Mouse (Mus musculus): ENCODE measurements at regions not wholly inside any gene's neighbourhood (a gene's known extent, or its start where the extent isn't known, plus 50 kb on each side); places are given as distances from the start of the nearest gene placed in this dataset.

GRCm38 (mm10) chr10:45983671-45984335 is 406.2 kb downstream of the Hace1 start:
- DNase-seq: no peak

- no peak for DNase-seq
These were observed 408.7 kb downstream of the Hace1 start for GRCm38 (mm10) chr10:45986341-45986740.

- no peak for DNase-seq
These were observed 428.7 kb downstream of the Hace1 start for GRCm38 (mm10) chr10:46006319-46006718.

- no peak for DNase-seq
These were observed 434.4 kb downstream of the Hace1 start for GRCm38 (mm10) chr10:46011916-46012596.

GRCm38 (mm10) chr10:46012599-46012998 is 435.0 kb downstream of the Hace1 start:
- DNase-seq: no peak

GRCm38 (mm10) chr10:46016295-46016694 is 438.7 kb downstream of the Hace1 start:
- DNase-seq: no peak

- no peak for DNase-seq
These were observed 468.0 kb downstream of the Hace1 start for GRCm38 (mm10) chr10:46045474-46046093.

- DNase-seq: no peak
These were observed 468.6 kb downstream of the Hace1 start for GRCm38 (mm10) chr10:46046094-46046749.

GRCm38 (mm10) chr10:46046890-46047414 is 469.3 kb downstream of the Hace1 start:
- DNase-seq: no peak

GRCm38 (mm10) chr10:46047591-46047990 is 470.0 kb downstream of the Hace1 start:
- no peak for DNase-seq

GRCm38 (mm10) chr10:46057362-46058198 is 480.0 kb downstream of the Hace1 start:
- no peak for DNase-seq

- no peak for DNase-seq
These were observed 480.5 kb downstream of the Hace1 start for GRCm38 (mm10) chr10:46058199-46058472.

GRCm38 (mm10) chr10:46059285-46059684 is 481.7 kb downstream of the Hace1 start:
- no peak for DNase-seq

- DNase-seq: no peak
These were observed 486.2 kb downstream of the Hace1 start for GRCm38 (mm10) chr10:46063831-46064230.

GRCm38 (mm10) chr10:46070766-46071165 is 493.1 kb downstream of the Hace1 start:
- DNase-seq: no peak

GRCm38 (mm10) chr10:46071220-46071619 is 493.6 kb downstream of the Hace1 start:
- no peak for DNase-seq

GRCm38 (mm10) chr10:46071810-46072549 is 494.4 kb downstream of the Hace1 start:
- no peak for DNase-seq

GRCm38 (mm10) chr10:46072550-46073470 is 495.2 kb downstream of the Hace1 start:
- DNase-seq: no peak

- DNase-seq: no peak
These were observed 510.1 kb downstream of the Hace1 start for GRCm38 (mm10) chr10:46087766-46088165.

GRCm38 (mm10) chr10:46100837-46101236 is 523.2 kb downstream of the Hace1 start:
- no peak for DNase-seq

- DNase-seq: no peak
These were observed 531.2 kb downstream of the Hace1 start for GRCm38 (mm10) chr10:46108810-46109209.
